Mouse (Mus musculus) MEL (cell line): ENCODE data around the gene Smc1a. TPM values are rescaled to one million over a fixed set of nuclear protein-coding genes. Genes with fewer than 3 reads are reported as not detected.

ENCODE experiments used
- DNase-seq: peaks from one replicate; pipeline ENCODE4 v3.0.0; 2011; ENCODE audit warnings: low read depth, low spot score
- H3K27ac ChIP-seq: 2 replicates; pipeline ENCODE4 v1.5.1; 2012; ENCODE audit warnings: low read depth, mild to moderate bottlenecking, control low read depth, low read length, moderate library complexity; ENCODE audit not compliant: control insufficient read depth
- H3K27me3 ChIP-seq, 2 experiments: fragments of 150-350 bp in 1 of 2; sonication (generic) in 1 of 2; 2 replicates each; pipeline ENCODE4 v1.6.1; 2012; ENCODE audit warnings: low read length in 2 of 2, mild to moderate bottlenecking in 2 of 2, improper control_type of control experiment in 1 of 2, moderate library complexity in 1 of 2; ENCODE audit not compliant: insufficient read depth in 2 of 2, control insufficient read depth in 1 of 2
- H3K36me3 ChIP-seq, 2 experiments: 2 replicates each; pipeline ENCODE4 v1.6.1; 2012 to 2014; ENCODE audit warnings: low read length in 2 of 2, improper control_type of control experiment in 1 of 2, inconsistent platforms in 1 of 2, mild to moderate bottlenecking in 1 of 2; ENCODE audit not compliant: insufficient read depth in 2 of 2, control insufficient read depth in 1 of 2
- H3K4me1 ChIP-seq, 2 experiments: fragments of 150-350 bp in 1 of 2; sonication (generic) in 1 of 2; 2 replicates each; pipeline ENCODE4 v1.6.1; 2012; ENCODE audit warnings: low read length in 2 of 2, improper control_type of control experiment in 1 of 2, mild to moderate bottlenecking in 1 of 2; ENCODE audit not compliant: insufficient read depth in 2 of 2, control insufficient read depth in 1 of 2
- H3K4me3 ChIP-seq, 2 experiments: fragments of 150-350 bp in 1 of 2; sonication (generic) in 1 of 2; 2 replicates each; pipeline ENCODE4 v1.5.1; 2012; ENCODE audit warnings: low read depth in 2 of 2, low read length in 2 of 2, mild to moderate bottlenecking in 2 of 2, moderate library complexity in 2 of 2, control low read depth in 1 of 2, improper control_type of control experiment in 1 of 2; ENCODE audit not compliant: control insufficient read depth in 1 of 2, insufficient read depth in 1 of 2
- H3K79me2 ChIP-seq: 2 replicates; pipeline ENCODE4 v1.6.1; 2012; ENCODE audit warnings: mild to moderate bottlenecking, low read length, moderate library complexity; ENCODE audit not compliant: control insufficient read depth, poor library complexity, insufficient read depth
- H3K9ac ChIP-seq: 2 replicates; pipeline ENCODE4 v1.6.1; 2012; ENCODE audit warnings: low read depth, mild to moderate bottlenecking, control low read depth, low read length, moderate library complexity; ENCODE audit not compliant: control insufficient read depth, poor library complexity, severe bottlenecking
- H3K9me3 ChIP-seq: fragments of 150-350 bp; sonication (generic); replicated peaks from 2 replicates; pipeline ENCODE4 v1.6.1; 2012; ENCODE audit warnings: mild to moderate bottlenecking, low read length, improper control_type of control experiment, moderate library complexity; ENCODE audit not compliant: insufficient read depth
- BHLHE40 ChIP-seq: IDR thresholded peaks from 2 replicates; pipeline ENCODE4 v1.6.1; 2012; ENCODE audit warnings: low read depth, mild to moderate bottlenecking, inconsistent platforms, low read length, improper control_type of control experiment, borderline replicate concordance
- CHD1 ChIP-seq: IDR thresholded peaks from 2 replicates; pipeline ENCODE4 v1.6.1; 2012; ENCODE audit warnings: low read depth, mild to moderate bottlenecking, inconsistent platforms, low read length, improper control_type of control experiment
- CHD2 ChIP-seq: IDR thresholded peaks from 2 replicates; pipeline ENCODE4 v1.6.1; 2011; ENCODE audit warnings: low read length, improper control_type of control experiment
- CTCF ChIP-seq, 3 experiments: IDR thresholded peaks in 2 of 3; conservative IDR thresholded peaks in 1 of 3; 2 replicates each; pipeline ENCODE4 v1.5.1; 2011 to 2012; ENCODE audit warnings: low read length in 3 of 3, low read depth in 2 of 3, mild to moderate bottlenecking in 2 of 3, improper control_type of control experiment in 1 of 3, inconsistent platforms in 1 of 3, mixed read lengths in 1 of 3, moderate library complexity in 1 of 3; ENCODE audit not compliant: control insufficient read depth in 1 of 3, insufficient read depth in 1 of 3, poor library complexity in 1 of 3, severe bottlenecking in 1 of 3
- E2F4 ChIP-seq: IDR thresholded peaks from 2 replicates; pipeline ENCODE4 v1.6.1; 2011; ENCODE audit warnings: low read depth, low read length, improper control_type of control experiment, borderline replicate concordance
- ELF1 ChIP-seq: IDR thresholded peaks from 2 replicates; pipeline ENCODE4 v1.6.1; 2014; ENCODE audit warnings: low read depth, mild to moderate bottlenecking, inconsistent platforms, low read length, improper control_type of control experiment, moderate library complexity
- ETS1 ChIP-seq: IDR thresholded peaks from 2 replicates; pipeline ENCODE4 v1.6.1; 2012; ENCODE audit warnings: low read depth, mild to moderate bottlenecking, inconsistent platforms, low read length, improper control_type of control experiment, moderate library complexity
- GATA1 ChIP-seq: IDR thresholded peaks from 2 replicates; pipeline ENCODE4 v1.6.1; 2011; ENCODE audit warnings: low read depth, low read length, improper control_type of control experiment
- HCFC1 ChIP-seq: IDR thresholded peaks from 2 replicates; pipeline ENCODE4 v1.6.1; 2012; ENCODE audit warnings: low read depth, mild to moderate bottlenecking, inconsistent platforms, low read length, improper control_type of control experiment, moderate library complexity
- KAT2A ChIP-seq: conservative IDR thresholded peaks from 2 replicates; pipeline ENCODE4 v1.6.1; 2012; ENCODE audit warnings: low read depth, low read length, improper control_type of control experiment, inconsistent platforms
- MAFK ChIP-seq: IDR thresholded peaks from 2 replicates; pipeline ENCODE4 v1.6.1; 2011; ENCODE audit warnings: low read depth, mild to moderate bottlenecking, low read length, improper control_type of control experiment, borderline replicate concordance
- MAX ChIP-seq: IDR thresholded peaks from 2 replicates; pipeline ENCODE4 v1.6.1; 2011; ENCODE audit warnings: low read length, improper control_type of control experiment
- MAZ ChIP-seq: IDR thresholded peaks from 2 replicates; pipeline ENCODE4 v1.6.1; 2012; ENCODE audit warnings: low read depth, mild to moderate bottlenecking, inconsistent platforms, low read length, improper control_type of control experiment
- MEF2A ChIP-seq: IDR thresholded peaks from 2 replicates; pipeline ENCODE4 v1.6.1; 2014; ENCODE audit warnings: low read depth, mild to moderate bottlenecking, inconsistent platforms, low read length, improper control_type of control experiment; ENCODE audit not compliant: poor library complexity, insufficient replicate concordance, severe bottlenecking; ENCODE audit errors: extremely low read depth
- MXI1 ChIP-seq: IDR thresholded peaks from 2 replicates; pipeline ENCODE4 v1.6.1; 2011; ENCODE audit warnings: mild to moderate bottlenecking, low read depth, low read length, improper control_type of control experiment
- MYC ChIP-seq: IDR thresholded peaks from 2 replicates; pipeline ENCODE4 v1.6.1; 2011; ENCODE audit warnings: low read depth, mild to moderate bottlenecking, low read length, improper control_type of control experiment, moderate library complexity
- NELFE ChIP-seq: IDR thresholded peaks from 2 replicates; pipeline ENCODE4 v1.6.1; 2011; ENCODE audit warnings: low read depth, low read length, improper control_type of control experiment
- NRF1 ChIP-seq: IDR thresholded peaks from 2 replicates; pipeline ENCODE4 v1.6.1; 2014; ENCODE audit warnings: low read depth, mild to moderate bottlenecking, inconsistent platforms, low read length, improper control_type of control experiment, moderate library complexity; ENCODE audit not compliant: poor library complexity, insufficient read depth, severe bottlenecking
- POLR2A ChIP-seq, 2 experiments: IDR thresholded peaks; 2 replicates each; pipeline ENCODE4 v1.6.1; 2011 to 2012; ENCODE audit warnings: low read length in 2 of 2, mild to moderate bottlenecking in 2 of 2, control low read depth in 1 of 2, improper control_type of control experiment in 1 of 2, low read depth in 1 of 2, moderate library complexity in 1 of 2; ENCODE audit not compliant: control insufficient read depth in 1 of 2, insufficient read depth in 1 of 2, poor library complexity in 1 of 2
- POLR2AphosphoS2 ChIP-seq: IDR thresholded peaks from 2 replicates; pipeline ENCODE4 v1.6.1; 2011; ENCODE audit warnings: low read length, improper control_type of control experiment
- POLR2AphosphoS5 ChIP-seq: IDR thresholded peaks from 2 replicates; pipeline ENCODE4 v1.6.1; 2012; ENCODE audit warnings: low read depth, borderline replicate concordance, mild to moderate bottlenecking, inconsistent platforms, low read length, moderate library complexity, mixed read lengths
- RAD21 ChIP-seq: IDR thresholded peaks from 2 replicates; pipeline ENCODE4 v1.6.1; 2011; ENCODE audit warnings: mild to moderate bottlenecking, low read depth, low read length, improper control_type of control experiment
- RCOR1 ChIP-seq: IDR thresholded peaks from 2 replicates; pipeline ENCODE4 v1.6.1; 2012; ENCODE audit warnings: low read depth, mild to moderate bottlenecking, inconsistent platforms, low read length, improper control_type of control experiment
- SIN3A ChIP-seq: IDR thresholded peaks from 2 replicates; pipeline ENCODE4 v1.6.1; 2012; ENCODE audit warnings: low read length, improper control_type of control experiment, inconsistent platforms
- SMC3 ChIP-seq: IDR thresholded peaks from 2 replicates; pipeline ENCODE4 v1.6.1; 2011; ENCODE audit warnings: low read depth, low read length, improper control_type of control experiment
- TAL1 ChIP-seq: IDR thresholded peaks from 2 replicates; pipeline ENCODE4 v1.6.1; 2012; ENCODE audit warnings: mild to moderate bottlenecking, inconsistent platforms, low read length, moderate library complexity, mixed read lengths
- TBP ChIP-seq: IDR thresholded peaks from 2 replicates; pipeline ENCODE4 v1.8.0; 2011; ENCODE audit warnings: low read depth, low read length, improper control_type of control experiment
- TCF12 ChIP-seq: IDR thresholded peaks from 2 replicates; pipeline ENCODE4 v1.6.1; 2014; ENCODE audit warnings: low read depth, mild to moderate bottlenecking, inconsistent platforms, low read length, improper control_type of control experiment, moderate library complexity
- UBTF ChIP-seq: IDR thresholded peaks from 2 replicates; pipeline ENCODE4 v1.6.1; 2012; ENCODE audit warnings: low read depth, mild to moderate bottlenecking, inconsistent platforms, low read length, improper control_type of control experiment, moderate library complexity, borderline replicate concordance; ENCODE audit not compliant: insufficient read depth
- USF1 ChIP-seq: IDR thresholded peaks from 2 replicates; pipeline ENCODE4 v1.6.1; 2014; ENCODE audit warnings: low read depth, mild to moderate bottlenecking, inconsistent platforms, low read length, improper control_type of control experiment, moderate library complexity
- USF2 ChIP-seq, 2 experiments: IDR thresholded peaks; 2 replicates each; pipeline ENCODE4 v1.6.1; 2011 to 2012; ENCODE audit warnings: improper control_type of control experiment in 2 of 2, low read length in 2 of 2, borderline replicate concordance in 1 of 2, inconsistent platforms in 1 of 2, low read depth in 1 of 2, mild to moderate bottlenecking in 1 of 2; ENCODE audit not compliant: insufficient read depth in 1 of 2
- ZKSCAN1 ChIP-seq: IDR thresholded peaks from 2 replicates; pipeline ENCODE4 v1.6.1; 2012; ENCODE audit warnings: low read depth, mild to moderate bottlenecking, inconsistent platforms, low read length, improper control_type of control experiment, moderate library complexity
- ZMIZ1 ChIP-seq: IDR thresholded peaks from 2 replicates; pipeline ENCODE4 v1.6.1; 2012; ENCODE audit warnings: low read depth, mild to moderate bottlenecking, inconsistent platforms, low read length, improper control_type of control experiment, moderate library complexity
- polyA plus RNA-seq, 2 experiments: library from polyadenylated mRNA; stranded (reverse) in 1 of 2; unstranded in 1 of 2; fragments of >175 nt in 1 of 2; fragments of >200 nt in 1 of 2; gene quantifications; 2 replicates each; pipeline versions ENCODE4 v1.2.1 to v1.2.4; 2012; ENCODE audit warnings: low replicate concordance in 2 of 2, low read depth in 1 of 2; ENCODE audit not compliant: insufficient read length in 2 of 2, insufficient read depth in 1 of 2, missing spikeins in 1 of 2
- total RNA-seq: library from RNA; depleted of rRNA; stranded (reverse); fragments of 300-350 nt; gene quantifications from 2 replicates; pipeline ENCODE4 v1.2.3, GENCODE M21; 2012; rRNA removed

Smc1a gene
- total RNA-seq (84.7 and 99.8 TPM in 2 replicates), polyA plus RNA-seq (100 to 1,000 TPM; 174 to 188 TPM)

DNA sequence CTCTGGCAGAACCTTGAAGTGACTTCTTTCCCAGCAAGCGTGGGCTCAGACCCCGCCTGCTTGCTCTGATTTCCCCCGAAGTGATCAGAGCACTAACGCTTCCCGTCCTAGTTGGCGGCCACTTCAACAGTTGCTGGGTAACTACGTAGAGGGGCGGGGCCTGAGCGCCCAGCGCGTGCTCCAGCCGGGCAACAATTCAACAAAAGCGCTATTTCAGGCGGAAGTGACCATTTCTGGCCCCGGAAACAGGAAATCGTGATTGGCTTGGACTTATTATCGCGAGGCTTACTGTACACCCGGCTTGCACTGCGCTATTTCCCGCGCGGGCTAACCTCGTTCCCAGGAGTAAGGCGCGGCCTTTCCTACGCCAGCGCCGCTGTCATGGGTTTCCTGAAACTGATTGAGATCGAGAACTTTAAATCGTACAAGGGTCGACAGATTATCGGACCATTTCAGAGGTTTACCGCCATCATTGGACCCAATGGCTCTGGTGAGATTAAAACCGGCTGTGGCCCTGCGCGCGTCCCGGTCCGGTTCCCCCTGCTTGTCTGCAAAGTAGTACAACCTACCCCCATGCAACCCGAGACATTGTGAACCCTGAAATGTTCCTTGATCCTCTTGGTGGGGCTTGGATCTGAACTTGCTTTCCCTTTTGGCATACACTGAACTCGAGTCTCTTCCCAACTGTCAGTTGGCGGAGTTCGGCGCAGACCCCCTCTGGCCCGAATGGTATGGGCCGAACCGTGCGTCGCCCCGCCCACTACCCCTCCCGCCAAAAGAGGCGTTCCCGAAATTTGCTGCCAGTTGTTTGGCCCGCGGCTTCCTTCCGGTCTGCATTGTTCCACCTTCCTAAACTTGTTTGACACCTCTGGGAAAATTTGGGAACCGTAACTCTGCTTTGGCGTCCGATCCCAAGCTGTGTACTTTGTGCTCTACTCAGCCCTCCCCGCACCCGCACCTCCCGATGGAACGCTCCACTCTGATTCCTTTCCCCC, at the start of gene Smc1a, which contains the start of gene Ribc1:
Gene Smc1a, plus strand, starts transcription at position 278 of the 995 bp plus-strand sequence.
Gene Ribc1, minus strand, starts transcription at position 145 of the 995 bp plus-strand sequence.
- Histone ChIP-seq H3K9me3 (no peaks in the 10 kb centered on the region), H3K27me3 (no peaks in the 10 kb centered on the region), H3K4me3 (peak within 1 kb of the TSS; percentile 51 to 93), H3K4me1 (peaks cover 6 to 20% of the 10 kb centered on the region in 2 experiments), H3K27ac (peak within 1 kb of the TSS; percentile 95), H3K79me2 (peaks cover 48% of the 10 kb centered on the region), H3K36me3 (peaks cover 0 to 30% of the 10 kb centered on the region in 2 experiments; a peak in 2 of 4 replicates), H3K9ac (peak within 1 kb of the TSS; percentile 89)
- peak; percentile 99 for DNase-seq
- peak; percentile 43; the same call in 1 of the 2 replicates for TF ChIP-seq POLR2AphosphoS5
- peak; percentile 89 for TF ChIP-seq NELFE
- TF ChIP-seq CHD2: peak; percentile 96
- TF ChIP-seq UBTF: no peak
- no peak for TF ChIP-seq TAL1
- TF ChIP-seq KAT2A: peak; percentile 83
- TF ChIP-seq HCFC1: peak; percentile 94
- no peak; the same call in 1 of the 2 replicates for TF ChIP-seq RCOR1
- TF ChIP-seq USF2 (IDR thresholded peaks at IDR 0.05; ENCODE audit: borderline replicate concordance in 1 of 2, insufficient read depth in 1 of 2, low read depth in 1 of 2, low read length in 2 of 2): no peak
- peak; percentile 97 for TF ChIP-seq ELF1
- peak; percentile 59 to 95 for TF ChIP-seq POLR2A (IDR thresholded peaks at IDR 0.05; ENCODE audit: control insufficient read depth in 1 of 2, insufficient read depth in 1 of 2, low read depth in 1 of 2, low read length in 2 of 2, poor library complexity in 1 of 2)
- TF ChIP-seq MAX: peak; percentile 92
- TF ChIP-seq MEF2A: no peak
- peak; percentile 99 for TF ChIP-seq CHD1
- no peak for TF ChIP-seq RAD21
- peak; percentile 98 for TF ChIP-seq MYC
- TF ChIP-seq NRF1: peak; percentile 68
- TF ChIP-seq E2F4: peak; percentile 98
- 0 out of 2 replicates have a peak, but pooled peaks have one; percentile 38 for TF ChIP-seq ETS1
- TF ChIP-seq SIN3A: peak; percentile 93
- no peak for TF ChIP-seq CTCF (IDR thresholded peaks at IDR 0.05 in 2 of 3, conservative IDR thresholded peaks at IDR 0.05 in 1 of 3; ENCODE audit: control insufficient read depth in 1 of 3, insufficient read depth in 1 of 3, low read depth in 2 of 3, low read length in 3 of 3, poor library complexity in 1 of 3, severe bottlenecking in 1 of 3)
- TF ChIP-seq TCF12: 0 out of 2 replicates have a peak, but pooled peaks have one; percentile 9
- TF ChIP-seq ZKSCAN1: no peak
- peak; percentile 85 for TF ChIP-seq TBP
- TF ChIP-seq SMC3: no peak
- TF ChIP-seq USF1: peak; percentile 20; the same call in 1 of the 2 replicates
- TF ChIP-seq MXI1: peak; percentile 87
- TF ChIP-seq GATA1: no peak
- peak; percentile 74; the same call in 1 of the 2 replicates for TF ChIP-seq MAZ
- no peak for TF ChIP-seq BHLHE40
- TF ChIP-seq MAFK: no peak
- TF ChIP-seq POLR2AphosphoS2: peak; percentile 88; the same call in 1 of the 2 replicates
- peak; percentile 52 for TF ChIP-seq ZMIZ1
